In the genomic region with DNA sequence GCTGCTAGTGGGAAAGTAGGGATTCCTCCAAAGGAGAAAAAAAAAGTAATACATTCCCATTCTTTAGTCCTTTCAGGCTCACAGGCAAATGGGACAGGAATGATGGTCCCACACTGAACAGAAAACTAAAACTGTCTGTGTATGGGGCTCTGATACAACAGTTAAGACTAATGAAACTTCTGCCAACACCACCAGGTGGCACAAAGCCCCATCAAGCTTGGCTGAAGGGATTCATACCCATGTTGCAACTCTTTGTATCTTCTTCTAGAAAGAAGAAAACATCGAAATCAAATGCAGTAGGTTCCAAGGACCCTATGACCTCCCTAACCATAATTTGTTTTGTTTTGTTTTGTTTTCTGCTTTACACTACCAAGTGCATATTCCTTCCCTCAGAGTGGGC, we compare ENCODE assay signal across 12 mouse cellular contexts. TPM values are rescaled to one million over a fixed set of nuclear protein-coding genes. Genes with fewer than 3 reads are reported as not detected.
DNase-seq lines count a peak whose midpoint lies in the region; ATAC-seq and TF ChIP-seq lines count a peak whose summit lies in the region.
"Had no signal": no experiment of that assay in that cellular context is flagged by ENCODE, and none has a peak within 500 bp of the region (broad histone marks: within the 10 kb centered on the region; RNA-seq: fewer than 3 reads in every experiment).

No protein-coding gene starts in this region.

- no peaks in the 10 kb centered on the region for H3K79me2 ChIP-seq in MEL (ENCODE audit: control insufficient read depth, insufficient read depth, low read length, poor library complexity)

- no peak overlapping the region for H3K27ac ChIP-seq in kidney, adult 2 months (ENCODE audit: insufficient read depth, low read depth, low read length)
- H3K27ac ChIP-seq in kidney, embryonic 16.5 days (ENCODE audit: low read length): no peak overlapping the region
- H3K27ac ChIP-seq in MEL (ENCODE audit: control insufficient read depth, low read depth, low read length): no peak overlapping the region
- H3K27ac ChIP-seq in left cerebral cortex, adult 2 months: no peak overlapping the region
- H3K27ac ChIP-seq: hindbrain, embryonic 14.5 days had no signal

- TF ChIP-seq POLR2A in kidney, adult 2 months (IDR thresholded peaks at IDR 0.05; ENCODE audit: low read depth, low read length): no peak
- no peak for TF ChIP-seq POLR2A in MEL (IDR thresholded peaks at IDR 0.05; ENCODE audit: control insufficient read depth in 1 of 2, insufficient read depth in 1 of 2, low read depth in 1 of 2, low read length in 2 of 2, poor library complexity in 1 of 2)

- peak; percentile 59 for TF ChIP-seq CTCF in kidney, adult 2 months (conservative IDR thresholded peaks at IDR 0.05; ENCODE audit: insufficient read depth, insufficient read length, low read depth, low read length)
- TF ChIP-seq CTCF in MEL (IDR thresholded peaks at IDR 0.05 in 2 of 3, conservative IDR thresholded peaks at IDR 0.05 in 1 of 3; ENCODE audit: control insufficient read depth in 1 of 3, insufficient read depth in 1 of 3, low read depth in 2 of 3, low read length in 3 of 3, poor library complexity in 1 of 3, severe bottlenecking in 1 of 3): peak in 1 of 3 experiments; percentile 6; a peak in 1 of 6 replicates
- no peak; the same call in 1 of the 2 replicates for TF ChIP-seq CTCF in left cerebral cortex, adult 2 months (IDR thresholded peaks at IDR 0.05)

- TF ChIP-seq EP300 in MEL (IDR thresholded peaks at IDR 0.05; ENCODE audit: low read depth in 1 of 2, low read length in 2 of 2): no peak

- no peak overlapping the region for H3K4me3 ChIP-seq in kidney, adult 2 months (ENCODE audit: insufficient read depth, low read depth, low read length)
- no peak overlapping the region for H3K4me3 ChIP-seq in kidney, embryonic 16.5 days (ENCODE audit: low read length)
- no peak overlapping the region for H3K4me3 ChIP-seq in MEL (ENCODE audit: control insufficient read depth in 1 of 2, insufficient read depth in 1 of 2, low read depth in 2 of 2, low read length in 2 of 2)
- H3K4me3 ChIP-seq in left cerebral cortex, adult 2 months: no peak overlapping the region

- intact Hi-C loops in left cerebral cortex, adult 2 months (cut with DNase I): no loop called here

- no peaks in the 10 kb centered on the region for H3K36me3 ChIP-seq in kidney, adult 2 months (ENCODE audit: control insufficient read depth, insufficient read depth, low read length)
- no peaks in the 10 kb centered on the region for H3K36me3 ChIP-seq in kidney, embryonic 16.5 days (ENCODE audit: insufficient read depth, low read length)
- H3K36me3 ChIP-seq in MEL (ENCODE audit: control insufficient read depth in 1 of 2, insufficient read depth in 2 of 2, low read length in 2 of 2): no peaks in the 10 kb centered on the region

- H3K9me3 ChIP-seq in kidney, embryonic 16.5 days (ENCODE audit: low read length): no peaks in the 10 kb centered on the region
- no peaks in the 10 kb centered on the region for H3K9me3 ChIP-seq in MEL (replicated peaks; ENCODE audit: insufficient read depth, low read length)

- no peak for ATAC-seq in kidney, embryonic 16.5 days (ENCODE audit: low FRiP score, low TSS enrichment)

- no peak overlapping the region for H3K4me2 ChIP-seq in kidney, embryonic 16.5 days (replicated peaks; ENCODE audit: low read depth, low read length)
- H3K4me2 ChIP-seq: hindbrain, embryonic 14.5 days had no signal

- H3K4me1 ChIP-seq in kidney, adult 2 months (ENCODE audit: control insufficient read depth, insufficient read depth, low read length): peaks cover 5% of the 10 kb centered on the region; the same call in 1 of the 2 replicates
- no peaks in the 10 kb centered on the region for H3K4me1 ChIP-seq in kidney, embryonic 16.5 days (ENCODE audit: insufficient read depth, low read length)
- H3K4me1 ChIP-seq in MEL (ENCODE audit: control insufficient read depth in 1 of 2, insufficient read depth in 2 of 2, low read length in 2 of 2): no peaks in the 10 kb centered on the region

- TF ChIP-seq RAD21 in MEL (IDR thresholded peaks at IDR 0.05; ENCODE audit: low read depth, low read length): no peak

- WGBS in kidney, adult 2 months: 65% methylated on average over 1 of the region's 1 CpGs
- 77% methylated on average over 1 of the region's 1 CpGs for WGBS in kidney, embryonic 16.5 days

- H3K27me3 ChIP-seq in kidney, adult 2 months (replicated peaks; ENCODE audit: control insufficient read depth, insufficient read depth, low read length): no peaks in the 10 kb centered on the region
- no peaks in the 10 kb centered on the region for H3K27me3 ChIP-seq in kidney, embryonic 16.5 days (ENCODE audit: insufficient read depth, low read length)
- H3K27me3 ChIP-seq in MEL (ENCODE audit: control insufficient read depth in 1 of 2, insufficient read depth in 2 of 2, low read length in 2 of 2): peaks cover 0 to 1% of the 10 kb centered on the region in 2 experiments; a peak in 2 of 4 replicates

- no peak overlapping the region for H3K9ac ChIP-seq in kidney, embryonic 16.5 days (replicated peaks; ENCODE audit: low read length)
- H3K9ac ChIP-seq in MEL (ENCODE audit: control insufficient read depth, low read depth, low read length, poor library complexity, severe bottlenecking): no peak overlapping the region
- H3K9ac ChIP-seq: hindbrain, embryonic 14.5 days had no signal

- peak; percentile 51 for DNase-seq in kidney, adult 2 months
- DNase-seq in MEL (ENCODE audit: low read depth, low spot score): no peak
- peak; percentile 22 to 40 for DNase-seq in kidney, adult 8-10 months
- DNase-seq in lung, postnatal 36 days: peak; percentile 55
- DNase-seq in urinary bladder, adult 18-20 months (ENCODE audit: low spot score in 2 of 2): no peak
- DNase-seq in left cerebral cortex, adult 2 months (ENCODE audit: extremely low spot score in 1 of 2, low spot score in 2 of 2): no peak
- DNase-seq: adrenal gland, adult 8-10 months had no signal

TF ChIP-seq in MEL, 35 proteins besides CTCF, POLR2A, EP300 and RAD21:
- no peak for TF ChIP-seq USF2 (IDR thresholded peaks at IDR 0.05; ENCODE audit: borderline replicate concordance in 1 of 2, insufficient read depth in 1 of 2, low read depth in 1 of 2, low read length in 2 of 2)
- peak; percentile 20; the same call in 1 of the 2 replicates for TF ChIP-seq SMC3 (IDR thresholded peaks at IDR 0.05; ENCODE audit: low read depth, low read length)

RNA-seq across cellular contexts. Expression of a gene that starts 57.1 kb away (rescaled TPM):
- polyA plus RNA-seq in kidney, adult 2 months (2012; rRNA removed): 0.04 and 0.99 TPM in 2 replicates
- 0.92 and 0.98 TPM in 2 replicates for polyA plus RNA-seq in kidney, embryonic 16.5 days (2015; fragmentation: Nextera tagmentation; extraction: Ambion mirVana)
- not detected in 2 replicates for total RNA-seq in MEL (2012; rRNA removed)
- polyA plus RNA-seq in MEL (2012; ENCODE audit: insufficient read depth in 1 of 2, insufficient read length in 2 of 2, low read depth in 1 of 2, low replicate concordance in 2 of 2, missing spikeins in 1 of 2): not detected
- under 1 TPM in 1 of 2 experiments, not detected in 1; 0.07 TPM for total RNA-seq in left cerebral cortex, adult 2 months (2021)
- total RNA-seq: layer of hippocampus, adult 18-20 months; megakaryocyte, adult 5-6 weeks; monocyte, adult 5-6 weeks had no signal

Comparison
In these comparisons a context has a peak if more than half of its experiments do, and no peak if none do; other contexts are left out.
1. DNase-seq: peak in kidney, adult 2 months (single experiment), kidney, adult 8-10 months (2 of 2) and lung, postnatal 36 days (single experiment); none in MEL (single experiment), urinary bladder, adult 18-20 months (0 of 2) and left cerebral cortex, adult 2 months (0 of 2).